Mouse (Mus musculus) kidney, adult 2 months (tissue): ENCODE data around the gene Nanos3.

Experiments used
- CTCF ChIP-seq: fragments of 200-500 bp; conservative IDR thresholded peaks from 2 replicates; pipeline ENCODE4 v1.5.1; 2011; ENCODE audit warnings: low read depth, mild to moderate bottlenecking, control low read depth, low read length, moderate library complexity, mixed read lengths; ENCODE audit not compliant: insufficient read depth, insufficient read length
- POLR2A ChIP-seq: fragments of 200-500 bp; IDR thresholded peaks from one replicate; pipeline ENCODE4 v1.6.1; 2011; ENCODE audit warnings: low read depth, low read length, control low read depth

GRCm38 (mm10) chr8:84180530-84181190 is 4.4 kb downstream of the Nanos3 start:
- no peak for TF ChIP-seq CTCF
- TF ChIP-seq POLR2A: no peak
